Mouse (Mus musculus): ENCODE measurements at regions not wholly inside any gene's neighbourhood (a gene's known extent, or its start where the extent isn't known, plus 50 kb on each side); places are given as distances from the start of the nearest gene placed in this dataset.
A peak's percentile ranks its signal among the peaks of the same experiment; 100 is the strongest.
"Not testable (repeated sequence)": the region's sequence is repeated elsewhere in the genome, so short reads cannot be mapped to it uniquely, and the experiment has no call there.

- not testable (repeated sequence) for H3K4me1 ChIP-seq; H3K4me2 ChIP-seq (replicated peaks); H3K9ac ChIP-seq; H3K27ac ChIP-seq; H3K4me3 ChIP-seq; H3K36me3 ChIP-seq; H3K9me3 ChIP-seq; H3K27me3 ChIP-seq; ATAC-seq (ENCODE audit: low FRiP score, low read depth)
- 89% methylated on average over 2 of the region's 3 CpGs for WGBS
Observed at GRCm38 (mm10) chr4:31354046-31354445, 609.9 kb upstream of the Map3k7 start.

- no peaks in the 10 kb centered on the region for H3K36me3 ChIP-seq
- H3K4me2 ChIP-seq (replicated peaks) = no peak overlapping the region
- ATAC-seq (ENCODE audit: low FRiP score, low read depth) = no peak
- H3K27me3 ChIP-seq = no peaks in the 10 kb centered on the region
- WGBS = 91% methylated on average over 2 of the region's 2 CpGs
- H3K9ac ChIP-seq = no peak overlapping the region
- H3K27ac ChIP-seq = no peak overlapping the region
- H3K4me1 ChIP-seq = no peaks in the 10 kb centered on the region
- H3K9me3 ChIP-seq = no peaks in the 10 kb centered on the region
- H3K4me3 ChIP-seq = no peak overlapping the region
Observed at GRCm38 (mm10) chr4:31354953-31355352, 608.9 kb upstream of the Map3k7 start.

- 58% methylated on average over 1 of the region's 1 CpGs for WGBS
- H3K4me2 ChIP-seq (replicated peaks) = no peak overlapping the region
Observed at GRCm38 (mm10) chr4:31366172-31366571, 597.7 kb upstream of the Map3k7 start.

GRCm38 (mm10) chr4:31367031-31367430 lies 596.9 kb upstream of the Map3k7 start:
- no peak overlapping the region for H3K4me2 ChIP-seq (replicated peaks)
- 85% methylated on average over 5 of the region's 5 CpGs for WGBS
- ATAC-seq (ENCODE audit: low FRiP score, low read depth) = no peak
- H3K4me1 ChIP-seq = no peaks in the 10 kb centered on the region
- no peak overlapping the region for H3K9ac ChIP-seq
- H3K27ac ChIP-seq = no peak overlapping the region
- no peaks in the 10 kb centered on the region for H3K9me3 ChIP-seq
- no peaks in the 10 kb centered on the region for H3K27me3 ChIP-seq
- H3K36me3 ChIP-seq = no peaks in the 10 kb centered on the region
- H3K4me3 ChIP-seq = no peak overlapping the region

More at GRCm38 (mm10) chr4:31366172-31366571, 597.7 kb upstream of the Map3k7 start:
- ATAC-seq (ENCODE audit: low FRiP score, low read depth) = no peak
- Histone ChIP-seq H3K27ac (no peak overlapping the region), H3K27me3 (no peaks in the 10 kb centered on the region), H3K9ac (no peak overlapping the region), H3K36me3 (no peaks in the 10 kb centered on the region), H3K4me3 (no peak overlapping the region), H3K9me3 (no peaks in the 10 kb centered on the region), H3K4me1 (no peaks in the 10 kb centered on the region)

GRCm38 (mm10) chr4:31370062-31370461 lies 593.8 kb upstream of the Map3k7 start:
- Histone ChIP-seq H3K4me1 (no peaks in the 10 kb centered on the region), H3K27ac (no peak overlapping the region), H3K4me3 (no peak overlapping the region), H3K9me3 (no peaks in the 10 kb centered on the region), H3K4me2 (replicated peaks) (no peak overlapping the region), H3K9ac (no peak overlapping the region), H3K27me3 (no peaks in the 10 kb centered on the region), H3K36me3 (no peaks in the 10 kb centered on the region)
- WGBS = 79% methylated on average over 7 of the region's 7 CpGs
- no peak for ATAC-seq (ENCODE audit: low FRiP score, low read depth)

GRCm38 (mm10) chr4:31381069-31381969 lies 582.6 kb upstream of the Map3k7 start:
- Histone ChIP-seq H3K4me2 (replicated peaks) (no peak overlapping the region), H3K27ac (no peak overlapping the region), H3K4me3 (no peak overlapping the region), H3K27me3 (no peaks in the 10 kb centered on the region), H3K9me3 (no peaks in the 10 kb centered on the region), H3K9ac (no peak overlapping the region), H3K36me3 (no peaks in the 10 kb centered on the region), H3K4me1 (no peaks in the 10 kb centered on the region)
- WGBS = 87% methylated on average over 8 of the region's 8 CpGs
- ATAC-seq (ENCODE audit: low FRiP score, low read depth) = no peak

GRCm38 (mm10) chr4:31392932-31393632 lies 570.8 kb upstream of the Map3k7 start:
- H3K27ac ChIP-seq = no peak overlapping the region
- H3K27me3 ChIP-seq = no peaks in the 10 kb centered on the region
- no peaks in the 10 kb centered on the region for H3K4me1 ChIP-seq
- no peaks in the 10 kb centered on the region for H3K9me3 ChIP-seq
- no peak overlapping the region for H3K9ac ChIP-seq
- H3K4me2 ChIP-seq (replicated peaks) = no peak overlapping the region
- H3K36me3 ChIP-seq = no peaks in the 10 kb centered on the region
- WGBS = 80% methylated on average over 4 of the region's 4 CpGs
- ATAC-seq (ENCODE audit: low FRiP score, low read depth) = no peak
- no peak overlapping the region for H3K4me3 ChIP-seq

- no peak for ATAC-seq (ENCODE audit: low FRiP score, low read depth)
- 56% methylated on average over 4 of the region's 4 CpGs for WGBS
- Histone ChIP-seq H3K4me2 (replicated peaks) (no peak overlapping the region), H3K9ac (no peak overlapping the region), H3K27ac (no peak overlapping the region), H3K4me1 (no peaks in the 10 kb centered on the region), H3K4me3 (no peak overlapping the region), H3K27me3 (no peaks in the 10 kb centered on the region), H3K9me3 (no peaks in the 10 kb centered on the region), H3K36me3 (no peaks in the 10 kb centered on the region)
Observed at GRCm38 (mm10) chr4:31395538-31395937, 568.4 kb upstream of the Map3k7 start.

GRCm38 (mm10) chr4:31403976-31404375 lies 559.9 kb upstream of the Map3k7 start:
- ATAC-seq (ENCODE audit: low FRiP score, low read depth) = no peak
- no peak overlapping the region for H3K27ac ChIP-seq
- H3K4me2 ChIP-seq (replicated peaks) = no peak overlapping the region
- H3K27me3 ChIP-seq = no peaks in the 10 kb centered on the region
- no peaks in the 10 kb centered on the region for H3K36me3 ChIP-seq
- H3K9ac ChIP-seq = no peak overlapping the region
- peaks cover 16% of the 10 kb centered on the region for H3K4me1 ChIP-seq
- 49% methylated on average over 8 of the region's 8 CpGs for WGBS
- H3K9me3 ChIP-seq = no peaks in the 10 kb centered on the region
- no peak overlapping the region for H3K4me3 ChIP-seq

- Histone ChIP-seq H3K27ac (peak overlapping the region; percentile 63), H3K9ac (no peak overlapping the region), H3K4me3 (peak overlapping the region; percentile 19)
Observed at GRCm38 (mm10) chr4:31404840-31405714, 558.8 kb upstream of the Map3k7 start.

GRCm38 (mm10) chr4:31410157-31410556 lies 553.7 kb upstream of the Map3k7 start:
- WGBS = 40% methylated on average over 3 of the region's 3 CpGs
- no peaks in the 10 kb centered on the region for H3K27me3 ChIP-seq
- no peaks in the 10 kb centered on the region for H3K9me3 ChIP-seq
- H3K9ac ChIP-seq = no peak overlapping the region
- no peak overlapping the region for H3K4me2 ChIP-seq (replicated peaks)
- H3K36me3 ChIP-seq = no peaks in the 10 kb centered on the region
- H3K27ac ChIP-seq = no peak overlapping the region
- no peak for ATAC-seq (ENCODE audit: low FRiP score, low read depth)
- H3K4me3 ChIP-seq = no peak overlapping the region
- peaks cover 8% of the 10 kb centered on the region for H3K4me1 ChIP-seq

More at GRCm38 (mm10) chr4:31404840-31405714, 558.8 kb upstream of the Map3k7 start:
- Histone ChIP-seq H3K4me1 (peaks cover 16% of the 10 kb centered on the region), H3K9me3 (no peaks in the 10 kb centered on the region), H3K4me2 (replicated peaks) (peak overlapping the region; percentile 45), H3K36me3 (no peaks in the 10 kb centered on the region), H3K27me3 (no peaks in the 10 kb centered on the region)
- WGBS = 30% methylated on average over 16 of the region's 16 CpGs
- peak; percentile 55; the same call in 1 of the 2 replicates for ATAC-seq (ENCODE audit: low FRiP score, low read depth)
